Mouse (Mus musculus): Measurements from ENCODE around the gene Ttc34. TPM values are rescaled to one million over a fixed set of nuclear protein-coding genes. Genes with fewer than 3 reads are reported as not detected.

Ttc34 gene
- polyA plus RNA-seq, 1 experiment: 1.00 TPM

DNA sequence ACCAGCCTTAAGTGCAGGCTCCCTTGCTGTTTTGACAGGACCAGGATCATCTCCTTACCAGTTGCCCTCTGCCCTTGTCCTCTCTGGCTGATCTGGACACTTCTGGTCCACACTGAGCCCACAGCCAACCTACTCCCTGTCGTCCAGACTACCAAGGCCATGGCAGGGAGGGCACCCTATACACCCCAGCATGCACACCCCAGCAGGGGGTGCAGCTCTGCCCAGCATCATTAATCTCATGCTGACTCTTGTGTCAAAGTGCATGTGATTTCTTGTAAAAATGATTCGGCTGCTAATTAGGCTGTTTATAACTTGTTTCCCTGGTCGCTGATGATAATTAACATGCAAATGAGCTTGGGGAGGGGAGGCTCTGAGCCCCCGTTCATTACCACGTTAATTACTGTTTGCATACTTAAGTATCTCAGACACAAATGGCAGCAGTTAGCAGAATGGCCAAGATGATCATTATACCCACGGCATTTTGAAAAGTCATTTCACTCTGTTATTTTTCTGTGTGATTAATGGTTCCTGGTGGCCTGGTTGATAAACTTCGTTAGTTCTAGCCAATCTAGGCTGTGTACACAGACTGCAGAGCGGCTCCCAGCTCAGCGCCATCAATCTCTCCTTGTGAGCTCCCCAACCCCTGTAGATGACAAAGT is 5.2 kb upstream of the Ttc34 start:
- no peak for TF ChIP-seq POLR2A (IDR thresholded peaks at IDR 0.05; ENCODE audit: borderline replicate concordance, extremely low read depth, insufficient read depth, insufficient read length, poor library complexity, severe bottlenecking)
- no peak for TF ChIP-seq CTCF (IDR thresholded peaks at IDR 0.05; ENCODE audit: borderline replicate concordance, extremely low read depth, insufficient read depth, insufficient read length)
- DNase-seq (ENCODE audit: low read depth): peak; percentile 80

GRCm38 (mm10) chr4:154836183-154836915 is 910 bp upstream of the Ttc34 start:
- TF ChIP-seq CTCF (IDR thresholded peaks at IDR 0.05; ENCODE audit: borderline replicate concordance, extremely low read depth, insufficient read depth, insufficient read length) (no peak), POLR2A (IDR thresholded peaks at IDR 0.05; ENCODE audit: borderline replicate concordance, extremely low read depth, insufficient read depth, insufficient read length, poor library complexity, severe bottlenecking) (no peak)
- DNase-seq (ENCODE audit: low read depth): peak; percentile 28

- TF ChIP-seq POLR2A (IDR thresholded peaks at IDR 0.05; ENCODE audit: borderline replicate concordance, extremely low read depth, insufficient read depth, insufficient read length, poor library complexity, severe bottlenecking): no peak
- no peak for TF ChIP-seq CTCF (IDR thresholded peaks at IDR 0.05; ENCODE audit: borderline replicate concordance, extremely low read depth, insufficient read depth, insufficient read length)
These were observed 1.5 kb downstream of the Ttc34 start for GRCm38 (mm10) chr4:154838741-154839140.

DNA sequence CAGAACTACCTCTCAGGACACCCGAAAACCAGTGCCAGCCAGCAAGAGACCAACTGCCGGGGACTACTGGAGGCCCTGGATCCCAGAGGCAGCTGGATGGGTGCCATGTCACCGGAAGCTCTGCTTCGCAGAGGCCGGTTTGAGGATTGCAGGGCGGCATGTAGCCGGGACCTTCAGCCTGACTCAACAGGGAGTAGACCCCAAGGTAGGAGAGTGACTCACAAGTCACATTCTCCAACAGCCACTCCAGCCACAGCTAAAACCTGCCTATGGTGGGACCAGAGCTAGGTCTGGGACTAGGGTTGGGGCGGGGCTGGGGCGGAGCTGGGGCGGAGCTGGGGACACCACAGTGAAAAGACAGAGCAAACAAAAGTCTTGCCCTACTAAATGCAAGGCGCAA is 2.1 kb downstream of the Ttc34 start:
- TF ChIP-seq CTCF (IDR thresholded peaks at IDR 0.05; ENCODE audit: borderline replicate concordance, extremely low read depth, insufficient read depth, insufficient read length) (no peak), POLR2A (IDR thresholded peaks at IDR 0.05; ENCODE audit: borderline replicate concordance, extremely low read depth, insufficient read depth, insufficient read length, poor library complexity, severe bottlenecking) (no peak)
- no peak for DNase-seq (ENCODE audit: low read depth)

More at GRCm38 (mm10) chr4:154838741-154839140, 1.5 kb downstream of the Ttc34 start:
- no peak for DNase-seq (ENCODE audit: low read depth)

DNA sequence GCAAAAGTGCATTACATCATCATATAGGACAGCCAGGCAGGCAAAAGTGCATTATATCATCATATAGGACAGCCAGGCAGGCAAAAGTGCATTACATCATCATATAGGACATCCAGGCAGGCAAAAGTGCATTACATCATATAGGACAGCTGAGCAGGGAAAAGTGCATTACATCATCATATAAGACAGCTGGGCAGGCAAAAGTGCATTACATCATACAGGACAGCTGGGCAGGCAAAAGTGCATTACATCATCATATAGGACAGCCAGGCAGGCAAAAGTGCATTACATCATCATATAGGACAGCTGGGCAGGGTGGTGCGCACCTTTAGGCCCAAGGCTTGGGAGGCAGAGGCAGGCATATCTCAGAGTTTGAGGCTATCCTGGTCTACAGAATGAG is 15.4 kb downstream of the Ttc34 start:
- no peak for DNase-seq (ENCODE audit: low read depth)
- TF ChIP-seq POLR2A (IDR thresholded peaks at IDR 0.05; ENCODE audit: borderline replicate concordance, extremely low read depth, insufficient read depth, insufficient read length, poor library complexity, severe bottlenecking): no peak
- no peak for TF ChIP-seq CTCF (IDR thresholded peaks at IDR 0.05; ENCODE audit: borderline replicate concordance, extremely low read depth, insufficient read depth, insufficient read length)

DNA sequence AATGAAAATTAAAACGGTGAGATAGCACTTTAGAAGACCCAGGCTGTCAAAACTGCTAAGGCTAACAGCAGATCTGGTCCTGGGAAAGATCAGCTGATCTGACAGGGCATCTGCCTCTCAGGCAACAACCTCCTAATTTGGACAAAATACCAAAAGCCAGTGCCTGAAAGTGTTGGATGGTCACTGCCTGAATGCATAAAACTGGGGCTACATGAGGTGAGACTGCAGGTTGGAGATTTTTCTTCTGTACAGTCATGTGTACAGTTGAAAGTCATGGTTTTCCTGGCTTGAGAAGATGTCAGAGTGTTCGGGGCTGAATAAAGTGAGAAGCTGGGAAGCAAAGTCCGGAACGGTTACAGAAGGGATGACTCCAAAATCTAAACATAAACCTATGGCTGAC is 16.6 kb downstream of the Ttc34 start:
- TF ChIP-seq POLR2A (IDR thresholded peaks at IDR 0.05; ENCODE audit: borderline replicate concordance, extremely low read depth, insufficient read depth, insufficient read length, poor library complexity, severe bottlenecking): no peak
- TF ChIP-seq CTCF (IDR thresholded peaks at IDR 0.05; ENCODE audit: borderline replicate concordance, extremely low read depth, insufficient read depth, insufficient read length): no peak
- DNase-seq (ENCODE audit: low read depth): no peak

DNA sequence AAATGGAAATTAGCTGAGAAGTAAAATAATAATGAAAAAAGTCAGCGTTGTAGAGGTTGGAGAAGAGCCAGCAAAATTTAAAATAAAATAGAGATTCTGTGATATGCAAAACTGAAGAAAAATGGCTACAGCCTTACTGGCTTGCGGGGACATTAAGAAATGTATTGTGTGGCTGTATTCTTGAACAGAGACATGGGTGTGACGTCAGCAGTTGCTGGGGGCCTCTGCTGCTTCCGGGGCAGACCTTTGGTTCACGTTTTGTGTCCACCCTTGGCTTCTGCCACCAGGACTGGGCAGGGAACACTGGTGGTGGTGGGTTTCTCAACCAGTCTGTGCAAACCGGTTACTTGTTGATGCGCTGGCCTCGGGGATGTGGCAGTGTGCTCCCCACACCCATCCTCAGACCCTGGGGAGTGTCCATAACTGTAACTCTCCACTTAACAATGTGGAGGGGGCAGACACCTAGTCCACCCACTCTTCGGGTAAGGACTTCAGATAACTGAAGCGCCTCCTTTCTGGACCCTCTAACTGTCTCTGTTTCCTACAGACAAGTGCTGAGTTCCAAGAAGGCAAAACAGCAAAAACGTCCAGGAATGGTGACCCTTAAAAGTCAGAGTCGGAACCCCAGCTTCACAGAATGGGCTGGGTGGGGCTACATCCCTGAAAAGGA is 17.6 kb downstream of the Ttc34 start:
- no peak for TF ChIP-seq CTCF (IDR thresholded peaks at IDR 0.05; ENCODE audit: borderline replicate concordance, extremely low read depth, insufficient read depth, insufficient read length)
- no peak for TF ChIP-seq POLR2A (IDR thresholded peaks at IDR 0.05; ENCODE audit: borderline replicate concordance, extremely low read depth, insufficient read depth, insufficient read length, poor library complexity, severe bottlenecking)
- no peak for DNase-seq (ENCODE audit: low read depth)

DNA sequence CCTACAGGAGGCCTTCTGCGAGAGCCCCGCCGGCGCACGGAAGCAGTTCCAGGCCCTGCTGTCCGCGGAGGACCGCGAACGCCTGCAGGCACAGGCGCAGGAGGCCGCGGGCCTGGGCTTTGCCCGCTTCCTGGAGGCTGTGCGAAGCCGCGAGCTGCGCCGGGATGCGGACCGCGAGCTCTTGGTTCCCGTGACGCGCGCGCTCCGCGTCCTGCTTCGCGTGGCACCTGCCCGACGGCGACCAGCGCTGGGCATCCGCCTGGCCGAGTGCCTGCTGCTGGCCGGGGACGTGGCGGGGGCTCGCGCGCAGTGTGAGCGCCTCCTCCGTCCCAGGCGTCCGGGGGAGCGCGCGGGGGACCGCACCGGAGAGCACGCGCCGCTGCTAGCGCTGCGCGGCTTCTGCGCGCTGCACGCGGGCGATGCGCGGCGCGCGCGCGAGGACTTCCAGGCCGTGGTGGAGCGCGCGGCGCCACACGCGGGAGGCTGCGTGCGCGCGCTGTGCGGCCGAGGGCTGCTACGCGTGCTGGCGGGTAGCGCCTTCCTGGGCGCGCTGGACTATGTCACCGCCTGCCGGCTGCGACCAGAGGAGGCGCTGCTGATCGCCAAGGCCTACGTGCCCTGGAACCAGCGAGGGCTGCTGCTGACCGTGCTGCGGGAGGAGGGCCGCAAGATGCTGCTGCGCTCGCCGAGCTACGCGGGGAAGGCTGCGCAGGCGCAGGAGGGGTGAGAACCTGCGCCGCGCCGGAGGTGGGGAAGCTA is 18.6 kb downstream of the Ttc34 start:
- TF ChIP-seq CTCF (IDR thresholded peaks at IDR 0.05; ENCODE audit: borderline replicate concordance, extremely low read depth, insufficient read depth, insufficient read length) (peak; percentile 65), POLR2A (IDR thresholded peaks at IDR 0.05; ENCODE audit: borderline replicate concordance, extremely low read depth, insufficient read depth, insufficient read length, poor library complexity, severe bottlenecking) (peak; percentile 70; the same call in 1 of the 2 replicates)
- DNase-seq (ENCODE audit: low read depth): peak; percentile 98

DNA sequence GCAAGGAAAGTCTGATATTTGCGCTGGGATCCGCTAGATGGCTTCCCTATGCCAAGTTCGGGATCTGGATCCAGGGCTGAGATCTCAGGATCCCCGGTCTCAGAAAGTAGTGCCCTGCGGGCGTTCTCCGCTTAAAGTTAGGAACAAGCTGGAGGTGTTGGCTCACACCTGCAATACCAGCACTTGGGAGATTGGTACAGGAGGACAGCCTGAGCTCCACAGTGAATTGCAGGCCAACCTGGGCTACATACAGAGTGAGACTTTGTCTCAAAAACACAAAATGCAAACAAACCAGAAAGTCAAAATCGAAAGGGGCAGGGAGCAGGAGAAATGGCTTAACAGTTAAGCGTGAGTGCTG is 19.2 kb downstream of the Ttc34 start:
- DNase-seq (ENCODE audit: low read depth): no peak
- TF ChIP-seq POLR2A (IDR thresholded peaks at IDR 0.05; ENCODE audit: borderline replicate concordance, extremely low read depth, insufficient read depth, insufficient read length, poor library complexity, severe bottlenecking): no peak
- TF ChIP-seq CTCF (IDR thresholded peaks at IDR 0.05; ENCODE audit: borderline replicate concordance, extremely low read depth, insufficient read depth, insufficient read length): no peak

GRCm38 (mm10) chr4:154856882-154857281 is 19.6 kb downstream of the Ttc34 start:
- TF ChIP-seq POLR2A (IDR thresholded peaks at IDR 0.05; ENCODE audit: borderline replicate concordance, extremely low read depth, insufficient read depth, insufficient read length, poor library complexity, severe bottlenecking) (no peak), CTCF (IDR thresholded peaks at IDR 0.05; ENCODE audit: borderline replicate concordance, extremely low read depth, insufficient read depth, insufficient read length) (peak; percentile 19; the same call in 1 of the 2 replicates)
- no peak for DNase-seq (ENCODE audit: low read depth)

All from brain, embryonic 14.5 days (tissue).